Mouse (Mus musculus) myocyte (in vitro differentiated cells): ENCODE results near the gene Shisal2a. TPM values are rescaled to one million over a fixed set of nuclear protein-coding genes. Genes with fewer than 3 reads are reported as not detected.

Experiments used
- H3K27me3 ChIP-seq: one replicate; pipeline ENCODE4 v1.6.1; 2011; ENCODE audit not compliant: control insufficient read depth, insufficient read depth, insufficient read length
- H3K36me3 ChIP-seq: one replicate; pipeline ENCODE4 v1.6.1; 2011; ENCODE audit not compliant: control insufficient read depth, insufficient read depth
- H3K4me2 ChIP-seq: one replicate; pipeline ENCODE4 v1.6.1; 2011; ENCODE audit warnings: low read depth, control low read depth
- H3K4me3 ChIP-seq: one replicate; pipeline ENCODE4 v1.5.1; 2011; ENCODE audit warnings: mild to moderate bottlenecking, control low read depth, moderate library complexity
- H3K79me2 ChIP-seq: one replicate; pipeline ENCODE4 v1.6.1; 2011; ENCODE audit not compliant: control insufficient read depth, insufficient read depth
- H3ac ChIP-seq: one replicate; pipeline ENCODE4 v1.6.1; 2011; ENCODE audit not compliant: control insufficient read depth, insufficient read length
- CEBPB ChIP-seq: IDR thresholded peaks from 2 replicates; pipeline ENCODE4 v1.6.1; 2011; ENCODE audit warnings: mild to moderate bottlenecking, moderate library complexity; ENCODE audit not compliant: poor library complexity, insufficient read depth, severe bottlenecking
- E2F4 ChIP-seq: IDR thresholded peaks from one replicate; pipeline ENCODE4 v1.6.1; 2011; ENCODE audit warnings: mild to moderate bottlenecking, control low read depth, moderate library complexity; ENCODE audit not compliant: insufficient read depth
- MAX ChIP-seq: IDR thresholded peaks from one replicate; pipeline ENCODE4 v1.6.1; 2011; ENCODE audit warnings: low read depth, mild to moderate bottlenecking, control low read depth
- MYOD1 ChIP-seq, 3 experiments: IDR thresholded peaks; one replicate each; pipeline ENCODE4 v1.6.1; 2011; ENCODE audit warnings: control low read depth in 2 of 3, low read depth in 2 of 3, mild to moderate bottlenecking in 2 of 3, moderate library complexity in 1 of 3; ENCODE audit not compliant: insufficient read length in 2 of 3, control insufficient read depth in 1 of 3
- MYOG ChIP-seq, 3 experiments: IDR thresholded peaks; one replicate each; pipeline ENCODE4 v1.6.1; 2011; ENCODE audit warnings: control low read depth in 2 of 3, low read depth in 2 of 3, mild to moderate bottlenecking in 2 of 3; ENCODE audit not compliant: insufficient read length in 2 of 3, control insufficient read depth in 1 of 3, insufficient read depth in 1 of 3
- POLR2A ChIP-seq: IDR thresholded peaks from one replicate; pipeline ENCODE4 v1.6.1; 2011; ENCODE audit warnings: low read depth, mild to moderate bottlenecking, control low read depth, moderate library complexity; ENCODE audit not compliant: insufficient read length
- POLR2AphosphoS2 ChIP-seq: IDR thresholded peaks from one replicate; pipeline ENCODE4 v1.6.1; 2011; ENCODE audit warnings: low read depth, control low read depth; ENCODE audit not compliant: insufficient read length
- REST ChIP-seq: IDR thresholded peaks from one replicate; pipeline ENCODE4 v1.6.1; 2011; ENCODE audit warnings: mild to moderate bottlenecking, control low read depth, moderate library complexity; ENCODE audit not compliant: insufficient read depth, insufficient read length
- SRF ChIP-seq: IDR thresholded peaks from one replicate; pipeline ENCODE4 v1.6.1; 2011; ENCODE audit warnings: low read depth; ENCODE audit not compliant: control insufficient read depth, insufficient read length
- TCF12 ChIP-seq: IDR thresholded peaks from one replicate; pipeline ENCODE4 v1.6.1; 2011; ENCODE audit warnings: mild to moderate bottlenecking, control low read depth; ENCODE audit not compliant: poor library complexity, insufficient read depth, severe bottlenecking
- TCF3 ChIP-seq: IDR thresholded peaks from one replicate; pipeline ENCODE4 v1.6.1; 2011; ENCODE audit warnings: low read depth, control low read depth; ENCODE audit not compliant: insufficient read length
- USF1 ChIP-seq: IDR thresholded peaks from one replicate; pipeline ENCODE4 v1.6.1; 2011; ENCODE audit warnings: low read depth, mild to moderate bottlenecking, control low read depth, moderate library complexity
- polyA plus RNA-seq: library from polyadenylated mRNA; unstranded; fragments of >200 nt; fragmentation: generic; extraction: Trizol; gene quantifications from one replicate; pipeline ENCODE4 v1.2.1, GENCODE M21; 2012; ENCODE audit warnings: missing spikeins

Shisal2a gene
- polyA plus RNA-seq, 1 experiment, result 0.40 TPM

DNA sequence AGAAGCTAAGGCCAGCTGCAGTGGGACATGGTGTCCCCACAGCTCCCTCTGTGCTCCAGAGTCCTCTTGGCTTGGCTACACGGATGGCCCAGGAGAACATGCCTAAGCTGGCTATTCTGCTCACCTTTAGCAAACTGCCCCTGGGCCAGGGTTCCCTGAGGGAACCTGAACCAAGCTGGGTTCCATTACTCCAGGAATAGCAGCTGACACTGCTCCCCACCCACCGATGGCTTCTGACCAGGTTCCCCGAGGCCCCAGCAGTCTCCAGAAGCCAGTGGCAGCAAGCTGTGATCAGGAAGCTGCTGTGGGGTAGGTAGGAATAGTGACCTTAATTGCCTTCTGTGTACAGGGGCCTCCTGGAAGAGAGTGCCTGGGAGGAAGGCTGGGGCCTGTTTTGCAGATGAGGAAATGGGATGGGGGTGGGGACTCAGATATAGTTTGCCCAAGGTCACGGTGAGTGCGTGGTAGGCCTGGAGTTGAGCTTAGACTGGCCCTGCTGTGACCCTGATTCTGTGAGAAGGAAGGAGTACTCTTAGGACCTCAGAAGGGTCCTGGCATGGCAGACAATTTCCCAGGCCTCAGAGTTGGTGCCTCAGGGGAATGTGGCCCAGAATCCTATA is 34.8 kb downstream of the Shisal2a start:
- Histone ChIP-seq H3K27me3 (no peaks in the 10 kb centered on the region), H3ac (no peak overlapping the region), H3K4me2 (no peak overlapping the region), H3K4me3 (no peak overlapping the region), H3K79me2 (no peaks in the 10 kb centered on the region), H3K36me3 (no peaks in the 10 kb centered on the region)
- no peak for TF ChIP-seq TCF12
- TF ChIP-seq USF1, result no peak
- no peak for TF ChIP-seq MAX
- no peak for TF ChIP-seq POLR2A
- no peak for TF ChIP-seq TCF3
- TF ChIP-seq REST, result no peak
- no peak for TF ChIP-seq MYOD1 (IDR thresholded peaks at IDR 0.05; ENCODE audit: control insufficient read depth in 1 of 3, insufficient read length in 2 of 3, low read depth in 2 of 3)

DNA sequence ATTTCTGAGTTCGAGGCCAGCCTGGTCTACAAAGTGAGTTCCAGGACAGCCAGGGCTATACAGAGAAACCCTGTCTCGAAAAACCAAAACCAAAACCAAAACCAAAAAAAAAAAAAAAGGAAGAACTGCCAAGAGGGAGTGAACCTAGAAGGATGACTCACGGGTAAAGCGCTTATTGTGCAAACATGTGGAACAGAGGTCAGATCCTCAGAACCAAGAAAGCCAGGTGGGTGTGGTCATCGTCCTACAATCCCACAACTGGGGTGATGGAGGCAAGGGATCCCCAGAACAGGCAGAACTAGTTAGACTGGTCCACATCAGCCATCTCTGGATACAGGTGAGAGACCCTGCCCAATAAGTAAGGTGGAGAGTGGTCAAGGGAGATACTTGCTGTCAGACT is 36.0 kb downstream of the Shisal2a start:
- Histone ChIP-seq H3K4me2 (peak overlapping the region; percentile 38), H3K27me3 (no peaks in the 10 kb centered on the region)
- TF ChIP-seq CEBPB, result peak; percentile 86
- TF ChIP-seq MYOD1 (IDR thresholded peaks at IDR 0.05; ENCODE audit: control insufficient read depth in 1 of 3, insufficient read length in 2 of 3, low read depth in 2 of 3), result no peak
- no peak for TF ChIP-seq USF1

DNA sequence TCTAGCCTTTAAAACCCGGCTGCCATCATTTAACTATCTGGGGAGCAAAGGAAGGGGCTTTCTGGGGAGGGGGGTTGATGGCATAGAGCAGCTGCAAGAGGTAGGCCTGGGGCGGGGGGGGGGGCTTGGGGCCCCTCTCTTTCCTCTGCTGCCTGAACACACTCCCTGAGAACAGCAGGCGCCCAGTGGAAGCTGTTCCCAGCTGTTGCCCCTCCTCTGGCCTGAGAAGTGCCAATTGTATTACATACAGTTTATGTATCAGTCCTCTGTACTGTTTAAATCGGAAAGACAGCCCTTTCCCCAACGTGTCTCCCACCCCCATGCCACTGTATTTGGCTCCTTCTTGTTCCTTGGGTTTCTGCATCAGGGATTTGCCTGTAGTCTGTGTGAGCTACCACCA is 37.3 kb downstream of the Shisal2a start:
- no peaks in the 10 kb centered on the region for H3K27me3 ChIP-seq
- no peak for TF ChIP-seq POLR2A
- no peak for TF ChIP-seq MYOD1 (IDR thresholded peaks at IDR 0.05; ENCODE audit: control insufficient read depth in 1 of 3, insufficient read length in 2 of 3, low read depth in 2 of 3)
- TF ChIP-seq USF1, result no peak
- no peak overlapping the region for H3K4me3 ChIP-seq
- H3K4me2 ChIP-seq, result no peak overlapping the region
- no peak overlapping the region for H3ac ChIP-seq
- no peaks in the 10 kb centered on the region for H3K79me2 ChIP-seq
- no peaks in the 10 kb centered on the region for H3K36me3 ChIP-seq

More for the DNA sequence above, 36.0 kb downstream of the Shisal2a start:
- H3K36me3 ChIP-seq, result no peaks in the 10 kb centered on the region
- H3ac ChIP-seq, result no peak overlapping the region
- no peak overlapping the region for H3K4me3 ChIP-seq
- H3K79me2 ChIP-seq, result no peaks in the 10 kb centered on the region

DNA sequence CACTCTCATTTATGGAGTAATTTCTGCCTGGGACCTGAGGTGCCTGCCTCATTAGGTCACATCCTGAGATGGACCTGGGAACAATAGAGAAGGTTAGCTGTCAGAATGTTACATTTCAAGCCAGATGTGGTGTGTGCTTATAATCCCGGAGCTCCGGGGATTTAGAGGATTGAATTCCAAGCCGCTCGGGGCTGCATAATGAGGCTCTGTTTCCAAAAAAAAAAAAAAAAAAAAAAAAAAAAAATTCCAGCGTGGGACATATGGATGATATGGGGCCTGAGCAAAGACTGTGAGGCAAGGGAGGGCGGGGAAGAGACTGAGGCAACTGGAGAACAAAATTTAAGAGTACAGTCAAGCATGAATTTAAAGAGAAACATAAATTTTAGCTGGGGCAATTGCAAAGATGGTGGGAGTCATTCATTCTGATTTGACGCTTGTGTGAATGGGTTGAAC is 38.5 kb downstream of the Shisal2a start:
- Histone ChIP-seq H3K36me3 (no peaks in the 10 kb centered on the region), H3K79me2 (no peaks in the 10 kb centered on the region), H3K27me3 (no peaks in the 10 kb centered on the region), H3K4me2 (peak overlapping the region; percentile 16), H3K4me3 (no peak overlapping the region), H3ac (no peak overlapping the region)
- no peak for TF ChIP-seq TCF3
- TF ChIP-seq MYOD1 (IDR thresholded peaks at IDR 0.05; ENCODE audit: control insufficient read depth in 1 of 3, insufficient read length in 2 of 3, low read depth in 2 of 3), result no peak
- no peak for TF ChIP-seq MYOG (IDR thresholded peaks at IDR 0.05; ENCODE audit: control insufficient read depth in 1 of 3, insufficient read depth in 1 of 3, insufficient read length in 2 of 3, low read depth in 2 of 3)
- TF ChIP-seq TCF12, result no peak
- TF ChIP-seq E2F4, result no peak
- TF ChIP-seq MAX, result no peak
- no peak for TF ChIP-seq SRF
- no peak for TF ChIP-seq USF1
- TF ChIP-seq POLR2AphosphoS2, result no peak

DNA sequence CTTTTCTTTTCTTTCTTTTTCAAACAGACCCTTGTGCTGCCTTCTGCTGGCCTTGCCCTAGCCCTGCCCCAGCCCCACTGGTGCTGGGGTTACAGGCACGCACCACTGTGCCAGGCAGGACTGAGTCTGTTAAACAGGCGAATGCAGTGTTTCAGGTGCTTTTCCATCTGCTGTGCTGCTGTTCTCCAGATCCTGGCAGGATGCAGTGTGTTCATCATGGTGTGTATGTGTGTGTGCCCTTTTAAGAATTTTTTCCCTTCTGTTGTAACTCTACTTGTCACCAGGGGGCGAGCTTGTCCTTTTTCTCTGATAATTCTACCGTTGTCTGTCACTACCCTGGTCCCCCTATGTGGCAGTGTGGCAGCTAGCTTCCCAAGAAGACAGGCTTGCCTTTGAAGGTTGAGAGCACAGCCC is 43.9 kb downstream of the Shisal2a start:
- Histone ChIP-seq H3K27me3 (no peaks in the 10 kb centered on the region), H3K4me2 (no peak overlapping the region), H3ac (no peak overlapping the region), H3K36me3 (peaks cover 2% of the 10 kb centered on the region), H3K4me3 (no peak overlapping the region), H3K79me2 (no peaks in the 10 kb centered on the region)
- TF ChIP-seq MAX (no peak), CEBPB (no peak), POLR2A (no peak), TCF3 (no peak), MYOG (IDR thresholded peaks at IDR 0.05; ENCODE audit: control insufficient read depth in 1 of 3, insufficient read depth in 1 of 3, insufficient read length in 2 of 3, low read depth in 2 of 3) (no peak), SRF (no peak), USF1 (no peak), TCF12 (no peak), REST (no peak), MYOD1 (IDR thresholded peaks at IDR 0.05; ENCODE audit: control insufficient read depth in 1 of 3, insufficient read length in 2 of 3, low read depth in 2 of 3) (no peak), POLR2AphosphoS2 (no peak), E2F4 (no peak)
